Mouse (Mus musculus) embryonic facial prominence, embryonic 12.5 days (tissue): ENCODE measurements at regions not wholly inside any gene's neighbourhood (a gene's known extent, or its start where the extent isn't known, plus 50 kb on each side); places are given as distances from the start of the nearest gene placed in this dataset.

Experiments used
- ATAC-seq: fragments of 200-750 bp; cut with Nextera tagmentation; 2 replicates; pipeline ENCODE4 v1.8.0; 2017; ENCODE audit not compliant: insufficient number of reproducible peaks, insufficient read depth, low FRiP score, low TSS enrichment
- H3K27ac ChIP-seq: fragments of 300-500 bp; sonication (generic); 2 replicates; pipeline ENCODE4 v1.5.1; 2016; ENCODE audit warnings: mild to moderate bottlenecking
- H3K27me3 ChIP-seq: fragments of 300-500 bp; sonication (generic); 2 replicates; pipeline ENCODE4 v1.6.1; 2016; ENCODE audit warnings: mild to moderate bottlenecking, moderate library complexity
- H3K36me3 ChIP-seq: fragments of 300-500 bp; sonication (generic); 2 replicates; pipeline ENCODE4 v1.6.1; 2016; ENCODE audit warnings: mild to moderate bottlenecking
- H3K4me1 ChIP-seq: fragments of 300-500 bp; sonication (generic); 2 replicates; pipeline ENCODE4 v1.6.1; 2016
- H3K4me2 ChIP-seq: fragments of 300-500 bp; sonication (generic); replicated peaks from 2 replicates; pipeline ENCODE4 v1.6.1; 2016; ENCODE audit warnings: mild to moderate bottlenecking, moderate library complexity
- H3K4me3 ChIP-seq: fragments of 300-500 bp; sonication (generic); 2 replicates; pipeline ENCODE4 v1.5.1; 2016; ENCODE audit warnings: mild to moderate bottlenecking
- H3K9ac ChIP-seq: fragments of 300-500 bp; sonication (generic); 2 replicates; pipeline ENCODE4 v1.6.1; 2016; ENCODE audit warnings: mild to moderate bottlenecking, moderate library complexity
- H3K9me3 ChIP-seq: fragments of 300-500 bp; sonication (generic); 2 replicates; pipeline ENCODE4 v1.6.1; 2016; ENCODE audit warnings: mild to moderate bottlenecking, moderate library complexity
- WGBS: fragments of 180-500 bp; shearing (Covaris S2); methylation state at CpG from one replicate; pipeline ENCODE4 v1.1.7; 2016; 5-methylcytosine and 5-hydroxymethylcytosine counted together

GRCm38 (mm10) chr1:90441134-90441868, 161.5 kb upstream of the Cops8 start:
- Histone ChIP-seq H3K9ac (no peak overlapping the region), H3K36me3 (no peaks in the 10 kb centered on the region), H3K4me2 (no peak overlapping the region), H3K27me3 (no peaks in the 10 kb centered on the region), H3K9me3 (no peaks in the 10 kb centered on the region), H3K4me1 (peaks cover 53% of the 10 kb centered on the region), H3K27ac (peak overlapping the region; percentile 90), H3K4me3 (no peak overlapping the region)
- WGBS, result 36% methylated on average over 10 of the region's 10 CpGs
- ATAC-seq, result peak; percentile 54

- ATAC-seq, result 0 out of 2 replicates have a peak, but pooled peaks have one; percentile 49
- H3K4me2 ChIP-seq, result no peak overlapping the region
- WGBS, result 20% methylated on average over 19 of the region's 19 CpGs
- no peaks in the 10 kb centered on the region for H3K9me3 ChIP-seq
- no peak overlapping the region for H3K4me3 ChIP-seq
- no peaks in the 10 kb centered on the region for H3K36me3 ChIP-seq
- peaks cover 53% of the 10 kb centered on the region for H3K4me1 ChIP-seq
- no peaks in the 10 kb centered on the region for H3K27me3 ChIP-seq
- peak overlapping the region; percentile 90 for H3K27ac ChIP-seq
- no peak overlapping the region for H3K9ac ChIP-seq
Observed at GRCm38 (mm10) chr1:90442250-90443240, 160.2 kb upstream of the Cops8 start.

- H3K9ac ChIP-seq, result no peak overlapping the region
- H3K4me2 ChIP-seq, result no peak overlapping the region
- H3K27ac ChIP-seq, result no peak overlapping the region
- no peaks in the 10 kb centered on the region for H3K9me3 ChIP-seq
- ATAC-seq, result no peak
- whole genome bisulfite sequencing, result 31% methylated on average over 7 of the region's 7 CpGs
- H3K4me1 ChIP-seq, result peaks cover 16% of the 10 kb centered on the region
- no peak overlapping the region for H3K4me3 ChIP-seq
- H3K36me3 ChIP-seq, result no peaks in the 10 kb centered on the region
- no peaks in the 10 kb centered on the region for H3K27me3 ChIP-seq
Observed at GRCm38 (mm10) chr1:90449571-90450226, 153.1 kb upstream of the Cops8 start.

- Histone ChIP-seq H3K36me3 (no peaks in the 10 kb centered on the region), H3K27me3 (no peaks in the 10 kb centered on the region), H3K27ac (peak overlapping the region; percentile 46; the same call in 1 of the 2 replicates), H3K4me1 (peaks cover 19% of the 10 kb centered on the region), H3K4me2 (no peak overlapping the region), H3K4me3 (no peak overlapping the region), H3K9me3 (no peaks in the 10 kb centered on the region), H3K9ac (no peak overlapping the region)
- no peak for ATAC-seq
- WGBS, result 76% methylated on average over 6 of the region's 6 CpGs
Observed at GRCm38 (mm10) chr1:90451942-90452557, 150.7 kb upstream of the Cops8 start.

GRCm38 (mm10) chr1:90454263-90454662, 148.5 kb upstream of the Cops8 start:
- H3K4me1 ChIP-seq, result peaks cover 27% of the 10 kb centered on the region
- H3K36me3 ChIP-seq, result no peaks in the 10 kb centered on the region
- H3K9ac ChIP-seq, result no peak overlapping the region
- WGBS, result 46% methylated on average over 7 of the region's 7 CpGs
- no peak overlapping the region for H3K4me2 ChIP-seq
- H3K27me3 ChIP-seq, result no peaks in the 10 kb centered on the region
- H3K4me3 ChIP-seq, result no peak overlapping the region
- no peaks in the 10 kb centered on the region for H3K9me3 ChIP-seq
- no peak for ATAC-seq
- 0 out of 2 replicates have a peak overlapping the region, but pooled peaks have one; percentile 14 for H3K27ac ChIP-seq

GRCm38 (mm10) chr1:90457396-90457795, 145.4 kb upstream of the Cops8 start:
- no peaks in the 10 kb centered on the region for H3K9me3 ChIP-seq
- no peak overlapping the region for H3K4me2 ChIP-seq
- 0 out of 2 replicates have a peak, but pooled peaks have one; percentile 32 for ATAC-seq
- no peak overlapping the region for H3K4me3 ChIP-seq
- H3K36me3 ChIP-seq, result no peaks in the 10 kb centered on the region
- H3K4me1 ChIP-seq, result peaks cover 27% of the 10 kb centered on the region
- no peak overlapping the region for H3K9ac ChIP-seq
- 6% methylated on average over 9 of the region's 9 CpGs for WGBS
- no peaks in the 10 kb centered on the region for H3K27me3 ChIP-seq
- peak overlapping the region; percentile 42 for H3K27ac ChIP-seq

GRCm38 (mm10) chr1:90458176-90458575, 144.6 kb upstream of the Cops8 start:
- WGBS, result 73% methylated on average over 8 of the region's 8 CpGs
- no peak overlapping the region for H3K9ac ChIP-seq
- no peaks in the 10 kb centered on the region for H3K9me3 ChIP-seq
- H3K27ac ChIP-seq, result no peak overlapping the region
- peaks cover 27% of the 10 kb centered on the region for H3K4me1 ChIP-seq
- no peaks in the 10 kb centered on the region for H3K27me3 ChIP-seq
- no peak overlapping the region for H3K4me2 ChIP-seq
- no peak overlapping the region for H3K4me3 ChIP-seq
- H3K36me3 ChIP-seq, result no peaks in the 10 kb centered on the region
- no peak for ATAC-seq

DNA sequence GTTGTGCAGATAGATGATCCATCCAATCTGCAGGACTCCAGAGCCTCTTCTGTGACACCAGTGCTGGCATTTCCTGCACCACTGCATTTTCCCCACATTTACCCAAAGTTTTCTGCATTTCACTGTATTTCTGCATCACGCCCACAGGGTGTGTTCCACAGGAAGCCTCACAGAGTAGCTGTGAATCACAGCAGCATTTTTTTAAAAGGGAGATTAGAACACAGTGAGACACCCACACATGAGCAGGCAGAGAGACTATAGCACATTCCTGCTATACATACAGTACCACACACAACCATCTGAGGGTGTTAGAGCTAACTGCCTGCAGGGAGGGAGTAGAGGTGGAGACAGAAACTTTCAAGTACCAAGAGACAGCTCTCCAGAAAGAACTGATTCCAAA, 141.1 kb upstream of the Cops8 start:
- no peak overlapping the region for H3K9ac ChIP-seq
- WGBS, result 89% methylated on average over 1 of the region's 1 CpGs
- no peak for ATAC-seq
- no peaks in the 10 kb centered on the region for H3K9me3 ChIP-seq
- no peak overlapping the region for H3K27ac ChIP-seq
- H3K4me3 ChIP-seq, result no peak overlapping the region
- no peak overlapping the region for H3K4me2 ChIP-seq
- peaks cover 10% of the 10 kb centered on the region for H3K4me1 ChIP-seq
- H3K27me3 ChIP-seq, result no peaks in the 10 kb centered on the region
- H3K36me3 ChIP-seq, result no peaks in the 10 kb centered on the region

- 0 out of 2 replicates have a peak, but pooled peaks cover under 1% of the 10 kb centered on the region for H3K4me1 ChIP-seq
- WGBS, result 74% methylated on average over 6 of the region's 6 CpGs
- H3K9me3 ChIP-seq, result no peaks in the 10 kb centered on the region
- H3K9ac ChIP-seq, result no peak overlapping the region
- no peaks in the 10 kb centered on the region for H3K36me3 ChIP-seq
- no peak for ATAC-seq
- no peak overlapping the region for H3K4me3 ChIP-seq
- no peak overlapping the region for H3K27ac ChIP-seq
- no peak overlapping the region for H3K4me2 ChIP-seq
- H3K27me3 ChIP-seq, result no peaks in the 10 kb centered on the region
Observed at GRCm38 (mm10) chr1:90463302-90463701, 139.5 kb upstream of the Cops8 start.

DNA sequence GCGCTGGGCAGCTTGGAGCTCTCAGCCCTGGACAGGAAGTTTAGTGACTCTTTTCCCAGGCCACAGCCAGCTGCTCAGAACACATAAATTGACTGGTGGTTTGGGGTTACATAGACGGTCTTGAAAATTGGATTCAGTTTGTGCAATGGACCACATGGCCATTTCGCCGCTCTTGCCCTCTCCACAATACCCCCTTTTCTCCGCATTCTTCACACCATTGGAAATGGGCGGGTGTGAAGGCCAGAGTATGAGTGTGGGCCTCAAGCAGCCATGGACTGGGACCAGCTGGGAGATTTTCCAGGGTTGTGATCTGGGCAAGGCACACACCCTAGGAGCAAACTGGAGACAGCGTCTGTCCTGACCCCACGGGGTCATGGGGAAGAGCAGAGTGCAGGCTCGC, 135.1 kb upstream of the Cops8 start:
- no peak for ATAC-seq
- H3K4me3 ChIP-seq, result no peak overlapping the region
- H3K9ac ChIP-seq, result no peak overlapping the region
- peaks cover 5% of the 10 kb centered on the region; the same call in 1 of the 2 replicates for H3K4me1 ChIP-seq
- 83% methylated on average over 9 of the region's 9 CpGs for WGBS
- H3K36me3 ChIP-seq, result no peaks in the 10 kb centered on the region
- H3K27ac ChIP-seq, result no peak overlapping the region
- no peaks in the 10 kb centered on the region for H3K27me3 ChIP-seq
- H3K9me3 ChIP-seq, result no peaks in the 10 kb centered on the region
- H3K4me2 ChIP-seq, result no peak overlapping the region

DNA sequence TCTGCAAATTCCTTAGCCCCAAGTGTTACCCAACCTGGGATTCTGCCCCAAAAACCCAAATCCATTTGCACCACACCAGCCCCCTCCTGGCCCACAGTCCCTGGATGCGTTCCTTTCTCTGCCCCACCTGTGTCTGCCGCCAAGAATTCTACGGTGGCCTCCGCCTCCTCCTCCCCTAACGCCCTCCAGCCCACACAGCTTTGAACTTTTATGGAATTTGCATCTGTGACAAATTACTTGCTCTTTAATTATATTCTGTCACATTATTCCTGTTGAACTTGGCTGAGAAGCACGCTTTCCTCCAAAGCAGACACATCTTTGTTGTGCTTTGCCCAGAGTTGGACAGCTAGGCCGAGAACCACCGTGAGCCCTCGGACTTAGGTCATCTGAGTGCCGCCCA, 131.8 kb upstream of the Cops8 start:
- Histone ChIP-seq H3K27me3 (no peaks in the 10 kb centered on the region), H3K9me3 (no peaks in the 10 kb centered on the region), H3K4me3 (no peak overlapping the region), H3K4me2 (no peak overlapping the region), H3K36me3 (no peaks in the 10 kb centered on the region), H3K4me1 (peaks cover 14% of the 10 kb centered on the region), H3K27ac (0 out of 2 replicates have a peak overlapping the region, but pooled peaks have one; percentile 37), H3K9ac (no peak overlapping the region)
- 47% methylated on average over 10 of the region's 10 CpGs for WGBS
- ATAC-seq, result no peak
